Mouse (Mus musculus): ENCODE measurements around the gene Hspe1.
"Not testable (repeated sequence)": the region's sequence is repeated elsewhere in the genome, so short reads cannot be mapped to it uniquely, and the experiment has no call there.

Hspe1 gene

DNA sequence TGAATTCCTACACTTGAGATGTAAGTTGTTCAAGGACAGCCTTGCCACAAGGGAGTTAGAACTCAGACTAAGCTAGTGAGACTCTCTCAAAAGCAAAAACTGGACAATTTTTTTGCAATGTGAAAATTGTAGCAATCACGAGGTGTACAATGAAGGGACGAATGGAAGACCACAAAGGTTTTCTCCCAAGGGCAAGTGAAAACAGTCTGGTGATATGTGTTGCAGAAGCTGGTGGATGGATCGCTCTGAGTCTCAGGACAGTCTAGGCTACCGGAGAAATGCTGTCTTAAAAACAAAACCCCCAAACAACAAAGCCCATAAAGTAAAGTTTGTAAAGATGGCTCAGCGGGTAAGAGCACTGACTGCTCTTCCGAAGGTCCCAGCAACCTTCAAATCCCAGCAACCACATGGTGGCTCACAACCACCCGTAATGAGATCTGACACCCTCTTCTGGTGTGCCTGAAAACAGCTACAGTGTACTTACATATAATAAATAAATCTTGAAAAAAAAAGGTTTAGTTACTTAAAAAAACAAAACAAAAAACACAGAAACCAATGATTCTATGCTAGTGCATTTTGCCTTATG lies 2.1 kb upstream of the Hspe1 start:
- no peak for DNase-seq (ENCODE audit: low read depth, low spot score)

DNA sequence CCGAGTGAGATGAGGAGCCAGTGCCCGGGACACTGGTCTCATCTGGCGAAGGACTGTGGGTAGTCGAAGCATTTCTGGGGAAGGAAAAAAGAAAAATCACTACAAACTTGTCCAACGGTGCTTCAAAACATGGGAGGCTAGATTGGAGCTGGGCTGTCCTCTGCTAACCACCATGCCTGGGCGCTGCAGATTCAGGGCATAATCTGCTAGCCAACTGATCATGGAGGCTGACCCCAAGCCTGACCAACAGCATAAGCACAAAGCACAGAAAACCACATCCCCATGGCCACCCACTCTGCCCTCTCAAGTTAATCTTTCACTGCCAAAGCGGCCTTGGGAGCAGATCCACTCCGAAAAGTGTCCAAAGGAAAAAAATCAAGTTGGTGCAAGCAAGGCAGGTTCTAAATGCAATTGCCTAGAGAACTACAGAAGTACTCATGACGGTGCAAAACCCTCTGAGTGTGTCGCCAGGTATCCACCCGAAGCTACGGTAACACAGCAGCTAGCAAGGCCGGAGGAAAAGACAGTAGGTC lies 998 bp upstream of the Hspe1 start:
- no peak for DNase-seq (ENCODE audit: low read depth, low spot score)

DNA sequence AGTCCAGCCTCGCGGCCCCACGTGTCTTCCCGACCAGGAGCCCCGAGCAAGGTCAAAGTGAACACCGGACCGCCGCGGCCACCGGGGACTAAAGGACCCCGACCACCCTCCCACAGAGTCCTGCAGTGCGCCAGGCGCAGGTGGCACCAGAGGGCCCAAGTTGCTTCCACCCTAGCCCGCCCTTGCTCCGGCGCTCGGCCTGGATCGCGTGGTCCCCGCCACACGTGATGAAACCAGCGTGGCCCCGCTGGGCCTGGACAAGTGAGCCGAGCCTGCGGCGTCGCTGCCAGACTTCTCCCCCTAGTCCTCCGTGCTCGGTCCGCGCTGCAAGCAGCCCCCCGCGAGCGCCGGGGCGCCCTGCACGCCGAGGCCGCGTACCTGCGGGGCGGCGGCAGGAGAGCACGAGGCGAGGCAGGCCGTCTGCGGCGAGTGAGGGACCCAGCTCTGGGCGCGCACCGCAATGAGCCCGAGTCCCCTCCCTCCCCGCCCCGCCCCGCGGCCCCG lies 479 bp upstream of the Hspe1 start:
- no peak for DNase-seq (ENCODE audit: low read depth, low spot score)

DNA sequence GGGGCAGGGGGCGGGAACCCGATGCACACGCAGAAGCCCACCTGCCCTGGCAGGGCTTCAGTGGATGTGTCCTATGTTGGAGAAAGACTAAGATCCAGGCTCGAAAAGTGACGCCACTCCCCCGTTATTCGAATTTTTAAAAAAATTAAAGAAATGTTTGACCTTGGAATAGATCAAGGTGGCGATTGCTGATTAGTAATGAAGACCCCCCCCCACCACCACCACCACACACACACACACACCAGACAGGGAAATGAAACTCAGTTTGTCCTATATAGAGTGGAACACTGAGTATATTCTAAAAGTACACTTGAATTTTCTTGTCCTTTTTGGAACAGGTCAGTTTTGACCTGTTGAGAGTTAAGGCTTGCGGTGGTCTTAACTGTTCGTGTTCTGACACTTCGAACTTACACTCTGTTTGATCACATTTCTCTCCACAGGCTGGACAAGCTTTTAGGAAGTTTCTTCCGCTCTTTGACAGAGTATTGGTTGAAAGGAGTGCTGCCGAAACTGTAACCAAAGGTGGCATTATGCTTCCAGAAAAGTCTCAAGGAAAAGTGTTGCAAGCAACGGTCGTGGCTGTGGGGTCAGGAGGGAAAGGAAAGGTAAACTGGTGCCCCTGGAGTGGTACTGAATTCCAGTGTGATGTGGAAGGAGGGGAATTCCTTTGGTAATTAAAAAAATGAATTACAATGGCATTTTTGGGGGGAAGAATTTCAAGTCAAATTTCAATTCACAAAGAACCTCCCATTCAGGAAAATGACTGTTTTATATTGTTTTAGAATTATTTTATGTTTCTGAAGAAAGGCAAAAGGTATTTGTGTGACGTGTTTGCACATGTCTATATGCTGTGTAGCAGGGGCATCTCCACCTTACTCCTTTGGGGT lies 922 bp downstream of the Hspe1 start:
- no peak for DNase-seq (ENCODE audit: low read depth, low spot score)

DNA sequence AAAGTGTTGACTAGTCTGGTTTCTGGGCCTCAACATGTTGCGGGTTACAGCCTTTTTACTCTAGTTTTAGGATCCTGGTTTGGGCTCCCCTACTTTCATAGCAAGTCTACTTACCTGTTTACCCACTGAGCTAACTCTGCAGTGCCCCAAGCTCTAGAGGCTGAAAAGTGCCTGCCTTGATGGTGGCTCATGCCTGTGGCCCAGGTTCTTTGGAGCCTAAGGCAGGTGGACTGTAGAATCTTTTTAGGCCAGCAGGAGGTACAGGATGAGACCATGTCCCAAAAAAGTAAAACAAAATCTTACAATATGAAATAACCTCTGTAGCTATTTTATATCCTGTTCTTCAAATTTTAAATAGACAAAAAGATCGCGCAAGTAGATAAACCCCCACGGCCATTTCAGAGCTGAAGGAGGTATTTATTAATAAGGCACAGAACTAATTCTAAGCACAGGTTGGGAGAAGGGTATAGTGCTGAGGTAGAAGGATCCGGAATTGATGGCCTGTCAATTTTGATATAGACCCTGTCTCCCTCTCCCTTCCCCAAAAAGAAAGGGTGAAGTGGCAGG lies 1.6 kb downstream of the Hspe1 start:
- no peak for DNase-seq (ENCODE audit: low read depth, low spot score)

DNA sequence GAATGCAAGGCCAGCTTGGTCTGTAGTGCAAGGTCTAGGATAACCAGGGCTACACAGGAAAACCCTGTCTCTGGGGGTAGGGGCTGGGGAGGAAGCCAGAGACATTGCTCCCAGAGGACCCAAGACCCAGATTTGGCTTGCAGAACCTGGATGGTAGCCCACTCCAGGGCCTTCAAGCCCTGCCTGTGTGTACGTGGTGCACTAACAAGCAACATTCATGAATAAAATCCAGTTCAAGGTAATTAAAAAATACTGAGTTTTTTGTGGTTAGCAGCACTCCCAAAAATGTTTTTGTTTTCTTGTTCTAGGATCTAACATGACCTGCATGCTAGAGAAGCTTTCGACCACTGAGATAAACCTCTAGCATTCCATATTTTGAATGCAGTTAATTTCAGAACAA lies 4.1 kb downstream of the Hspe1 start:
- no peak for DNase-seq (ENCODE audit: low read depth, low spot score)

DNA sequence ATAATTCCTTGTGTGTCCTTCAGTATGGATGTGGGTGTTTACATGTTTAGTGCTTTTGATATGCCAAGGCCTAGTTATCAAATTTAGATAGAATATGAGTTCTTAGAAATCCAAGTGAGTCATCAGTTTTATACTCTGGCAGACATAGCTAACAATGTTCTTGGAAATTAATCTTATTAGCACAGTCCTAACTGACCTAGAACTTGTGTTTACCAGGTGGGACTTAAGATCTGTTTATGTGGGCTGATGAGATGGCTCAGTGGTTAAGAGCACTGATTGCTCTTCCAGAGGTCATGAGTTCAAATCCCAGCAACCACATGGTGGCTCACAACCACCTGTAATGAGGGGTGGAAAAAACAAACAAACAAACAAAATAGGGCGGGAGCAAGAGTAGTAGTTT lies 4.5 kb downstream of the Hspe1 start:
- no peak for DNase-seq (ENCODE audit: low read depth, low spot score)

DNA sequence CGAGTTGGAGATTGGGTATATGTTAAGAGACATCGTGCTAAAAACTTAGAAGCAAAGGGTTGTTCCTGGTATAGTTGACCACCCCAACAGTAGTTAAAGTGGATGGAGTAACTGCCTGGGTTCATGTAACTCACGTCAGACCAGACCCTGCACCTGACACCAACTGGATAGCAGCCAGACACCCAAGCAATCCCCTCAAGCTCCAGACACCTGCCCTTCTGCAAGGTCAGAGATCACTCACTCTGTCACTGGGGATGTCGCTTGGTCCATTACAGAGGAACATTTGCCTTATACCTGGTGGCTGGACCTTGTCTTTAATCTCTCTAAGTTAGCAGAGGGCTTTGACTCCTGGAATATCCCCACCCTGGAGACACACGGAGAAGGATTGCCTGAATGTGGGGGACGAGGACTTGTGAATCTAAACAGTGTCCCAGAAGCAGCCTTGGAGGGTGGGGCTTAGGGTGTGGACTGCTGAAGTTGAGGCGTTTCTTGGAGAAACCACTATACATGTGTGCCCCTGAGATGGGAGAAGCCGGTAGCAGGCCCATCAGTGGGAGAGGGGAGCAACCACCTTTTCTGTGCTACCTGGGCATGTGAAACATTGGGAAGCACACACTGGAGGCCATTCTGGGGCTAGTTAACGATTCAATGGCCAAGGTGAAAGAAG lies 19.1 kb downstream of the Hspe1 start:
- DNase-seq (ENCODE audit: low read depth, low spot score): no peak

DNA sequence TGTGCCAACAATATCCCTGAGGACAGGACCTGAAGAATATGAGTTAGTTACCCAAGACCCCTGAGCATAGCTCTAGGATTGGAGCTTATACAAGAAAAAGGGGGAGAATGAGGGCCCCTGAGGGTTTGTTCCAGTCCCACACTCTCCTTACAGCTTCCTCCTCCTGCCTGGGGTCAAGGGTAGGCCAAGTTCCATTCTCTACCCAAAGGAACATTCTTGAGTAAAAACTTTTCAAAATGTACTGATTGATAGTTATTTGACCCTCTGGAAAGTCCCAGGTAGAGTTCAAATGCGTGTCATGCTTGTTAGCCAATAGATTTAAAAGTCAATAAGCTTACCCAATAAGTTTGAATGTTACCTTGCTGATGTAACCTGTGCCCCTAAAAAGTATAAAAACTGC lies 19.7 kb downstream of the Hspe1 start:
- no peak for DNase-seq (ENCODE audit: low read depth, low spot score)

DNA sequence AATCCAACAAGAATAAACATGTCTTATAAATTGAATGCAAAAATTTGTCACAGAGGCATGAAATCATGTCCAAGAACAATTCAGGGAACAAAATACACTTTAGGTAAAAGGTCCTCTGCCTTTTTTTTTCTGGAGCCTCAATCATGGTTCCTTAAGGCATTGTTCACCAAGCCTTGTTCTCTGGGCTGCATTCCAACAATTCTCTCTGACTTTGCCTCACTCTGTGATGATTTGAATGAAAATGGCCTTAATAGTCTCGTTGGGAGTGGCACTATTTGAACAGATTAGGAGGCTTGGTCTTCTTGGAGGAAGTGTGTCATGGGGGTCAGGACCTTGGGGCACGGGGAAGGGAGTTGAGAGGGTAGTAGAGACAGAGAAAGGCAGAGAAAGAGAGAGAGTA lies 20.5 kb downstream of the Hspe1 start:
- DNase-seq (ENCODE audit: low read depth, low spot score): no peak

DNA sequence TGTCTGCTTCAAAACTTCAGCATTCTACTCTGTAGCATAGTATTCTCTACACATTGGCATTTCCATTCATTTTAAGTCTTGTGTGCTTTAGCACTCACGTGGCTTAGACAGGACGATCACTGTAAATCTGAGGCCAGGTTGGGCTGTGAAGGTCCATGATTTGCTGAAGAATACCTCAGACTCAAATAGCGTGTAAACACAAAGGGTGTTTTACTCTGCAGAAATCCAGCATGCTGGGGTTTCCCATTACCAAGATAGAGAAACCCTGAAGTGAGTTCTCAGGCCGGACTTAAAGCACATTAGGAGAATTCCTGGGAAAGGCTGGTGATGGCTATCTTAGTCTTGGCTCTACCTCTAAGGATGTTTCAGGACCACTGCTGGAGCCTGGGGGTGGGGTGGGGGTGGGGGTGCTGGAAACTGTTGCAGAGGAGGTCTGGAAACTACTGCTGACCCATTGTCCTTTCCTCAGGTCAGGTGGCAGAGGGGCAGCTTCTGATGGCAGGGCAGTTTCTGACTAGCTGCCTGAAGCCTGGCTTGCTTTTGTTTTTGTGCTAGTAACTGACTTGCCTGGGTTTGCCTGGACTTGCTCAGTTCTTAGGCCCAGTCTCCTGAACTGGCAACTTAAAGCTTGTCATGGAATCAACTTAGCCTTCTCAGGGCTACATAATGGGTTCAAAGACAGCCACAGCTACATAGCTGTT lies 21.3 kb downstream of the Hspe1 start:
- DNase-seq (ENCODE audit: low read depth, low spot score): no peak

DNA sequence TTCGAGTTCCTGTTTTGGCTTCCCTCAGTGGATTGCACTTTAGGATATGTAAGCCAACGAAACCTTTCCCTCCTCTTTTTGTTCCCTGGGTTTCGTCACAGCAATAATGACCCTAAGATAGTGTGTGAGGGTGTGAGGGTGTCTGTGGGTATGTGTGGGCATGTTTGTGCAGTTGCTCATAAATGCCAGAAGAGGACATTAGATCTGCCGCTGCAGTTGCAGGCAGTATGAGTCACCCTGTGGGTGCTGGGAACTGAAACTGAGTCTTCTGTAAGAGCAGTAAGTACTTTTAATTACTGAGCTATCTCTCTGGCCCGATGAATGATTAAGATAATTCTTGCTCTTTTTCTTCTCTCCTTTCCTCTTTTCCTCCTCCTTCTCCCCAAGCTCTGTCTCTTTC lies 35.1 kb downstream of the Hspe1 start:
- no peak for DNase-seq (ENCODE audit: low read depth, low spot score)

DNA sequence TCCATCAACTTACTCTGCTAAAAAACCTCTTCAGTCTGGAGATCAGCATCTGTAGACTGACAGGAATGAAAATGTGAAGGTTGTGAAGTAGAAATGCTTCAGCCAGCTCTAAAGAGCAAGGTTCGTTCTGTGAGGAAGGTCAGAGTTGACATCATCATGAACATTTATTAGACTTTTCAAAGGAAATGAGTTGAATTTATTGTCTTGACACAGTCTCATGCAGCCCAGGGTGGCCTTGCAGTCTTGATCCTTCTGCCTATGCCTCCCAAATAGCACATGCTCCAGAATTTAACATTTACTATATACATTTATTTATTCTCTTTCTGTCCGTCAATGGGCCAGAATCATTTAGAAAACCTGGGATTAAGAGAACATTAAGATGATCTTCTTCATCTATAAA lies 35.6 kb downstream of the Hspe1 start:
- no peak for DNase-seq (ENCODE audit: low read depth, low spot score)

DNA sequence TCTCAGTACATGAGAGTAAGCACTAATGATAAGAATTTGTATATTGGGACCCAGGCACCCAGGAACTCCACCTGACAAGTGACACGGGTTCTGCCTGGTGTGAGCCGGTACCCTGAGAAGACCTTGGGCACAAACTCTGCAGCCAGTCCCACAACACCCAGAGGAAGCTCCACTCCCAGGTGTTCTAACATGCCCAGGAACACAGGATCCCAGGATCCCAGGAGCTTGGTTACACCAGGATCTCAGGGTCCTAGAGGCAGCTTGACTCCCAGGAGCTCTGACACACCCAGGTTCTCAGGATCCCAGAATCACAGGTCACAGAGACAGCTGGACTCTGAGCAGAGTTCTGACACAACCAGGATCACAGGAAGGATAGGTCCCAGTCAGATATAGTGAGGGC lies 36.2 kb downstream of the Hspe1 start:
- not testable (repeated sequence) for DNase-seq (ENCODE audit: low read depth, low spot score)

DNA sequence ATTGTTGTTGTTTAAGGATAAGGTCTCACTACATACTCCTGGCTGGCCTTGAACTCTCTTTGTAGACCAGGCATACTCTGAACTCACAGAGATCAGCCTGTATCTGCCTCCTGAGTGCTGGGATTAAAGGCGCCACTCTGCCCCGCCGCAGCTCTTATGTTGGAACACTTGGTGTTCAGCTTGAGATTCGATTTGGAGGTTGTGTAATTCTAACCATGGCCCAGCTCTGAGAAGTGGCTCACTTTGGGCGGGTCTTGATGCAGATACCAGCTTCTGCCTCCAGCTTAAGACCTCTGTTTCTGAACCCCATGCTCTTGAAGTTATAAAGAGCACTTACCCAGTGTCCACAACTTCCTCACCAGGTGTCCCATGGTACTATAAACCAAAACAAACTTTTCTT lies 41.8 kb downstream of the Hspe1 start:
- no peak for DNase-seq (ENCODE audit: low read depth, low spot score)

DNA sequence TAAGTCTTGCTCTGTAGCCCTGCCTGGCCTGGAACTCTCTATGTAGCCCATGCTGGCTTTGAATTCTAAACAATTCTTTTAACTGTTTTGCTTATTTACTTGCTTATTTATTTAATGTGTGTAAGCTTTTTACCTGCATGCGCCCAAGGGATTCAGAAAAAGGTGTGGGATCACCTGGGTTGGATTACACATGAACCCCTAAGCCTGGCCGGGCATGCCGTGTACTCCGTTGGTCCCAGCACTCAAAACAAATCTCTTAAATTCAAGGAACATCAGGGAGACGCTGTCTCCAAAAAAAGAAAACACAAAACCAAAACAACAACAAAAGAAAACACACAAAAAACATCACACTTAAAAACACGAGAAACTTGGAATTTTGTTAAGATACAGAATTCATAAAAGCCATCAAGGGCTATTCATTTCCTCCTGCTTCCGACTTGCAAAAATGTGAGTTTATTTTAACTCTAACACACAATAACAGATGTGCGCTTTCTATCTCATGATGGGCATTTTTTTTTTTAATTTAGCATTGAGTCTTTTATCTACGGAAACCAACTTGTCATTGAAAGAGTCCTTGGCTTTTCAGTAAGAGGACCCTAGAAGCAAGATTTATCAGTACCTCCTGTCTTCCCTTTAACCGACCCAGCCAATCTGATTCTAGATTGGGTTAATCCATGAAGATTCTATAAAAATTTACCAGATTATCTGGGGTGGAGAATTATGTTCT lies 42.4 kb downstream of the Hspe1 start:
- DNase-seq (ENCODE audit: low read depth, low spot score): no peak

DNA sequence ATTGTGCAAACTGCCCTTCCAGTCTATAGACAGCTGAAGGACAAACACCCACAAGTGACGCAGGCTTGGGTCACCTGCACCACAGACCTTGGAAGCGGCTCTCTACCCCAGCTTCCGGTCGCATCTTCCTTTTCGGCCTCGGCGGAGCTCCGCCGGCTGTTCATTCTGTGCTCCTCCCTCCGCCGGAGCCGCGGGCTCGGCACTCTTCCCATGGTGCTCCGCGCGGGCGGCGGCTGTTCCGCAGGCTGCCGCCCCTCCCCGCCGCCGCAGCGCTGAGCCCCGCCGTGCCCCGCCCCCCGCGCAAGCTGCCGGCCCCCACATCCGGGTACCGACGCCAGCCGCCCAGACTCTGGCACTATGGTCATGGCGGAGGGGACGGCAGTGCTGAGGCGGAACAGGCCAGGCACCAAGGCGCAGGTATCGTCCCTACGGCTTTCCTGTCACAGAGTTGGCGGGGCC lies 43.0 kb downstream of the Hspe1 start, which contains the start of gene Mob4:
TSS of gene Mob4 (plus strand) at position 289 of the 459 bp plus-strand sequence.
- peak; percentile 86 for DNase-seq (ENCODE audit: low read depth, low spot score)

DNA sequence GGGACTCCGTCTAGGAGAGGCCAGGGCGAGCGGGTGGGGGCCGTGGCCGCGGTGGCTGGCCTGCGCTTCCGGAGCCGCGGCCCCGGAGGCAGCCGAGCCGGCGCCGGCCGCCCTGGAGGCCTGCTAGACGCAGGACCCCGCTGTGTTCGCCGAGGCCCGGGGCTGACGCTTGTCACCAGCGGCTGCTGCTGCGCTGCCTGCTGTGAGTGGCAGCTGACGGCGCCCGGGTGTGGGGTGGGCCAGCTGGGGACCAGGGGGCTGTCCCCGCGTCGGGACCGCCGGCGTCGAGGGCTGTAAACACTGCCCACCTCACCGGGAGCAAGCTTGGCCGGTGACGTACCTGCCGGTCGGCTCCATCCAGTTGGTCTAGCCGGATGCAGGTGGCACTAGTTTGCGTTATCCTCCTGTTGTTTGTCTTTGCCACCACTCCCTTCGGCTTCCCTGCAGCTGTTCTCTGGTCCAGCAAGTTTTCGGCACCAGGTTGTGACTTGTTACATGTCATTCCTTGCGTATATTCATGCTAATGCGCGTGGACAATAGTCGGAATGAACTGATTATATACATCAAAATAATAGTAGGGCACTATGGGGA lies 43.6 kb downstream of the Hspe1 start:
- peak; percentile 29 for DNase-seq (ENCODE audit: low read depth, low spot score)

DNA sequence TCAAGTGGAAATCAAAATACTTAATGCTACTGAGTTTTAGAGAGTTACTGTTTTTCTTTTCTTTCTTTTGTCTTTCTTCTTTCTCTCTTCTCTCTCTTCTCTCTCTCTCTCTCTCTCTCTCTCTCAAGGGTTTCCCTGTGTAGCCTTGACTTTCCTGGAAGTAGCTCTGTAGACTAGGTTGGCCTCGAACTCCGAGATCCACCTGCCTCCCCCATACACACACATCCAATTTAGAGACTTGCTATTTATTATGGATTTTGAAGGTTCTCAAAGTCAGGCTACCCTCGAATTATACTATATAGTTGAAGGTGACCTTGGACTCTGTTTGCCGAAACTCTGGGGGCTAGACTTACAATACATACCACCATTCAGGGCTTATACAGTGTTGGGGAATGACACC lies 44.4 kb downstream of the Hspe1 start:
- no peak for DNase-seq (ENCODE audit: low read depth, low spot score)

DNA sequence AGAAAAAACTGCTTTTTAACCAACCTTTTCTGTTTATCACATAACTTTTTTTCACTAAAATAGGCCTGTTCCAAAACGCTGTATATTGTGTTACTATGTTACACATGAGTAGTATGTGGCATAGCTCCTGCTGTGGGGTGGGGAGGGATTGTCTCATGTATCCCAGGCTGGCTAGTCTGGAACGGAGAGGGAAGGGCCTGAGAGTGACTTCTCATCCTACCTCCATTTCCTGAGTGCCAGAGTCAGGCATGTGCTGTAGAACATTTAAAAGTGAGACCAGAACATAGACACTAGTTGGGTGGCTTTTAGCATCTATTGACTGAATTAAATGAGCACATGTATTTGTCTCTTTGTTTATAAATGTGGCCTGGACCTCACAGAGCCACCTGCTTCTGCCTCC lies 45.2 kb downstream of the Hspe1 start:
- DNase-seq (ENCODE audit: low read depth, low spot score): no peak
